Mouse (Mus musculus) lung, postnatal 10 days (tissue): ENCODE measurements around the gene Chil6.

Source experiments
- DNase-seq: peaks from one replicate; pipeline ENCODE4 v3.0.0; 2021

Gene Chil6

GRCm38 (mm10) chr3:106406082-106406481, at the start of gene Chil6:
TSS of gene Chil6 (minus strand) at chr3:106406182.
- no peak for DNase-seq

- DNase-seq, result no peak
These were observed 46.6 kb upstream of the Chil6 start for GRCm38 (mm10) chr3:106452616-106453015.

- no peak for DNase-seq
These were observed 43.6 kb upstream of the Chil6 start for GRCm38 (mm10) chr3:106449567-106449966.

- DNase-seq, result no peak
These were observed 43.0 kb upstream of the Chil6 start for GRCm38 (mm10) chr3:106448995-106449394.

- DNase-seq, result peak; percentile 40
These were observed 42.6 kb upstream of the Chil6 start for GRCm38 (mm10) chr3:106448571-106448970.
